Mouse (Mus musculus) neural tube, embryonic 11.5 days (tissue): Measurements from ENCODE around the gene Nploc4. TPM values are rescaled to one million over a fixed set of nuclear protein-coding genes. Genes with fewer than 3 reads are reported as not detected.

ENCODE experiments used
- ATAC-seq: fragments of 200-750 bp; cut with Nextera tagmentation; 2 replicates; pipeline ENCODE4 v1.8.0; 2017; ENCODE audit warnings: moderate number of reproducible peaks, mild to moderate bottlenecking, moderate TSS enrichment, moderate library complexity; ENCODE audit not compliant: insufficient read depth, low FRiP score, low TSS enrichment
- DNase-seq: peaks from one replicate; pipeline ENCODE4 v3.0.0-alpha.2; 2015; ENCODE audit warnings: low spot score
- H3K27ac ChIP-seq: fragments of 300-500 bp; sonication (generic); 2 replicates; pipeline ENCODE4 v1.5.1; 2014; ENCODE audit warnings: low read depth, mild to moderate bottlenecking, low read length
- H3K27me3 ChIP-seq: fragments of 300-500 bp; sonication (generic); 2 replicates; pipeline ENCODE4 v1.6.1; 2014; ENCODE audit warnings: mild to moderate bottlenecking, low read length, mixed read lengths; ENCODE audit not compliant: control insufficient read depth, insufficient read depth
- H3K36me3 ChIP-seq: fragments of 300-500 bp; sonication (generic); 2 replicates; pipeline ENCODE4 v1.6.1; 2014; ENCODE audit warnings: mild to moderate bottlenecking, low read length, moderate library complexity, mixed read lengths; ENCODE audit not compliant: control insufficient read depth, insufficient read depth
- H3K4me1 ChIP-seq: fragments of 300-500 bp; sonication (generic); 2 replicates; pipeline ENCODE4 v1.6.1; 2014; ENCODE audit warnings: low read length, mixed read lengths; ENCODE audit not compliant: control insufficient read depth, insufficient read depth
- H3K4me2 ChIP-seq: fragments of 300-500 bp; sonication (generic); 2 replicates; pipeline ENCODE4 v1.6.1; 2014; ENCODE audit warnings: low read depth, mild to moderate bottlenecking, moderate library complexity
- H3K4me3 ChIP-seq: fragments of 300-500 bp; sonication (generic); 2 replicates; pipeline ENCODE4 v1.5.1; 2014; ENCODE audit warnings: low read depth, low read length
- H3K9ac ChIP-seq: fragments of 300-500 bp; sonication (generic); 2 replicates; pipeline ENCODE4 v1.6.1; 2014; ENCODE audit warnings: mild to moderate bottlenecking, low read length
- H3K9me3 ChIP-seq: fragments of 300-500 bp; sonication (generic); 2 replicates; pipeline ENCODE4 v1.6.1; 2016; ENCODE audit warnings: low read length; ENCODE audit not compliant: control insufficient read depth
- WGBS: fragments of 180-500 bp; shearing (Covaris S2); extraction: QIAGEN DNeasy Blood & Tissue Kit; methylation state at CpG from one replicate; pipeline ENCODE4 v1.1.7; 2014; 5-methylcytosine and 5-hydroxymethylcytosine counted together
- polyA plus RNA-seq: library from polyadenylated mRNA; unstranded; fragments of >200 nt; fragmentation: Nextera tagmentation; extraction: Ambion mirVana; gene quantifications from 2 replicates; pipeline ENCODE4 v1.2.1, GENCODE M21; 2014

The Nploc4 gene
- polyA plus RNA-seq, 1 experiment from 2014 or later, result 51.0 TPM

DNA sequence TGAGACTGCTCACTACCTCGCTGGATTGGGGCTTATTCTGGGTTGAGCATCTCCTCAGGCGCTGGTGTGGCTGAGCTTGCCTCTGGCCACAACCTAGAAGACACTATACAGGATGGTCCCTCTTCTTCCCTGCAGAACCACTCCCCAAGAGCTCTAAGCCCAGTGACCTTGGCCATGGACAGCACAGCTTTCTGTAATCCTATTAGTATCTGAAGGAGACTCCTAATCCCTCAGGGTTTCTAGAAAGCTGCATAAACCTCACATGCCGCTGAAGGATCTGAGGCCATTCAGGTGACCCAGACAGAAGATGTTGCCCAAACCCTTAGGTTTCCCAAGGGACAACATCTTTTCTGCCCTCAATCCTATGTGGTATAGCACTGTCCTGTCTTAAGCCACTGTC, 14.7 kb upstream of the Nploc4 start:
- Histone ChIP-seq H3K4me3 (no peak overlapping the region), H3K9ac (no peak overlapping the region), H3K27me3 (no peaks in the 10 kb centered on the region), H3K4me2 (no peak overlapping the region), H3K36me3 (no peaks in the 10 kb centered on the region), H3K27ac (no peak overlapping the region), H3K4me1 (0 out of 2 replicates have a peak, but pooled peaks cover 1% of the 10 kb centered on the region), H3K9me3 (no peaks in the 10 kb centered on the region)
- DNase-seq (no peak), ATAC-seq (no peak)
- WGBS, result 72% methylated on average over 3 of the region's 3 CpGs

DNA sequence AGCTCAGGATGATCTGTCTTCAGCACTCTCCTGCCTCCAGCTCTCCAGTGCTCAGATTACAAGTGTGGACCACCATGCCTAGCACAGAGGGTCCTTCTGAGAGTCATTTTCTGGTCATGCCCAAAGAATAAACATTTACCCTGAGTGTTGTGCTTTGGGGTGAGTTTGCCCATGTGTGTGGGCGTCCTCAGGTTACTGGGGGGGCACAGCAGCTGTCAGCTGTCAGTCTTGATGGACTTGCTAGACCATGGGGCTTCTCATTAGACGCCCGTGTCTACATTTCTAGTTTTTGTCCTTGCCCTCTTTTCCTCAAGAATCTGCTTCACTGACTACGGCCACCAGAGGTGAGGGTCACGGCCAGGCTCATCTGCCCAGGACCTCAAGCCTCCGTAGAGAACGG, 9.7 kb upstream of the Nploc4 start:
- DNase-seq (no peak), ATAC-seq (no peak)
- no peaks in the 10 kb centered on the region for H3K4me1 ChIP-seq
- H3K4me2 ChIP-seq, result no peak overlapping the region
- H3K9me3 ChIP-seq, result no peaks in the 10 kb centered on the region
- no peaks in the 10 kb centered on the region for H3K27me3 ChIP-seq
- no peak overlapping the region for H3K9ac ChIP-seq
- WGBS, result 84% methylated on average over 7 of the region's 7 CpGs
- no peak overlapping the region for H3K4me3 ChIP-seq
- no peaks in the 10 kb centered on the region for H3K36me3 ChIP-seq
- H3K27ac ChIP-seq, result no peak overlapping the region

DNA sequence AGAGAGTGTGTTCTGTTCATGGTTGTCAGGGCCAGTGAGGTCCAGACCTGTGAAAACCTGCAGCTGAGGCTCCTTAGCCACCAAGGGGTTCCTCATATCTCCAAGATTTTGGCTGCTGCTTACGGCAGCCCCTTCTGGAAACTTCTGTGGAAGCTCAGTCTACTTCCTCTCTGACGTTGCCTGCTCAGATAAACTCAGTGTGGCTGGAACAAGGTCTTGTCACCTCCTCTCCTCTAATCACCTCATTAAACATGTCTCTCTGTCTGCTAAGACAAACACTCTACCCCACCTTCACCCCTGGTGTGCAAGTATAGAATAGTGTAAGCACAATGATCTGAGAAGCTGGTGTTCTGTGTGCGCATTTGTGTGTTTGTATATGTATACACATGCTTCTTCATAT, 8.0 kb upstream of the Nploc4 start:
- Histone ChIP-seq H3K36me3 (no peaks in the 10 kb centered on the region), H3K4me1 (no peaks in the 10 kb centered on the region), H3K9ac (no peak overlapping the region), H3K4me2 (no peak overlapping the region), H3K27me3 (no peaks in the 10 kb centered on the region), H3K27ac (no peak overlapping the region), H3K9me3 (no peaks in the 10 kb centered on the region), H3K4me3 (no peak overlapping the region)
- ATAC-seq, result no peak
- DNase-seq, result no peak
- WGBS, result 74% methylated on average over 3 of the region's 3 CpGs

DNA sequence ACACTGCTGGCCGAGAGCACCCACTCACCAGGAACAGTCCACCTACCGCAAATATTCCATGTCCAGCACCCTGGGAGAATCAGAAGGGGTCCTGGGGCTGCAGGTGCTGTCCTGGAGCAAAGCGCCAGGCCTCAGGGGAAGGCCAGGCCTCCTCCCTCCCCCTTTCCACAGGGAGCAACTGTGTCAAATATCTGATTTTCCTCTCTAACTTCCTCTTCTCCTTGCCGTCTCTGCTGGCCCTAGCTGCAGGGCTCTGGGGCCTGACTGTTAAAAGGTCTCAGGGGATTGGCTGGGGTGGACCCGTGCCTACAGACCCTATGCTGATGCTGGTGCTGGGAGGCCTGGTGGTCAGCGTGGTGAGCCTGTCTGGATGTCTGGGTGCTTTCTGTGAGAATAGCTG, 6.6 kb upstream of the Nploc4 start:
- Histone ChIP-seq H3K4me3 (no peak overlapping the region), H3K4me2 (no peak overlapping the region), H3K9me3 (no peaks in the 10 kb centered on the region), H3K27me3 (no peaks in the 10 kb centered on the region), H3K9ac (no peak overlapping the region), H3K4me1 (no peaks in the 10 kb centered on the region), H3K36me3 (no peaks in the 10 kb centered on the region), H3K27ac (no peak overlapping the region)
- ATAC-seq, result no peak
- WGBS, result 74% methylated on average over 6 of the region's 6 CpGs
- DNase-seq, result no peak

DNA sequence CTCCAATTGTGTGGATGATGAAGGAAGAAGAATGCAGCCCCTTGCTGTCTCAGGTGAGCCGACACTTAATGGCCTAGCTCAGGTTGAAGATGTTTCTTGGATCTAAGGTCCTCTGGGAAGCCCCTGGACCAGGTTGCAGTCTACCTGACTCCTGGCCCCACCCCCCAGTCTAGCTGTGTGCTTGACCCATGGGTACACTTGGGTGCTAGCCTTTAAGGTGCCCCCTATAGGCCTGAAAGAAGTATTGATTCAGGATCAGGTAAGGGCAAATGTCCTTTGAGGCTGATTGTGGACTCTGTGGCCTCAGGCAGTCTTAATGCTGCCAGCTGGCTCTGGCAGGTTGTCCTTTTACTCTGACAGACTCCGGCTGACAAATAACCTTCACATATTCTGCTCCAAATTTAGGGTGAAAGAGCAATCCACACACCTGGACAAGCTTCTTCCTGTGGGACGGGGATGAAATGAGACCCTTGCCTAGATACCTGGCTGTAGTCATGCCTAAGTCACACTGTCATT, 5.3 kb upstream of the Nploc4 start:
- Histone ChIP-seq H3K4me3 (no peak overlapping the region), H3K9ac (no peak overlapping the region), H3K27me3 (no peaks in the 10 kb centered on the region), H3K9me3 (no peaks in the 10 kb centered on the region), H3K4me1 (no peaks in the 10 kb centered on the region), H3K27ac (no peak overlapping the region), H3K4me2 (no peak overlapping the region), H3K36me3 (no peaks in the 10 kb centered on the region)
- WGBS, result 85% methylated on average over 3 of the region's 3 CpGs
- DNase-seq, result no peak
- no peak for ATAC-seq

DNA sequence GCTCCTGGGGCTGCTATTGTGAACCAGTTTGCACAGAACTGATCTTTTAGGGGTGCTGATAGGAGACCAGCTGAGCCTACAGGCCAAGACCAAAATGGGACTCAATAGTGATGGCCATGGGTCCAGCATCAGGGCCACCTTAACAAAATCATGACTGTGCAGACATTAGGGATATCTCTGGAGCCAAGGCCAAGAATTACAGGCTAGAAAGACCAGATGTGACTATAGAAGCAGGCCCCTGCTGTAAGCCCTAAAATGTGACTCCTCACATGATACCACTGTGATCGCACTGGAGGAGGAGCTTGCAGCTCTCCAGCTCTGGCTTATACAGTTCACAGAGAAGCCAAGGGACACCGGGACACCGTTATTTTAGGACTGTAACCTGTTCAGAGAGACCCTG, 4.8 kb upstream of the Nploc4 start, which contains the start of gene Tspan10:
Gene Tspan10 (plus strand): TSS at position 301 of the 400 bp plus-strand sequence.
- DNase-seq, result no peak
- Histone ChIP-seq H3K27me3 (no peaks in the 10 kb centered on the region), H3K4me2 (no peak within 1 kb of the TSS), H3K9ac (no peak within 1 kb of the TSS), H3K36me3 (no peaks in the 10 kb centered on the region), H3K4me1 (no peaks in the 10 kb centered on the region), H3K4me3 (no peak within 1 kb of the TSS), H3K9me3 (no peaks in the 10 kb centered on the region), H3K27ac (no peak within 1 kb of the TSS)
- 82% methylated on average over 3 of the region's 3 CpGs for WGBS
- ATAC-seq, result no peak

DNA sequence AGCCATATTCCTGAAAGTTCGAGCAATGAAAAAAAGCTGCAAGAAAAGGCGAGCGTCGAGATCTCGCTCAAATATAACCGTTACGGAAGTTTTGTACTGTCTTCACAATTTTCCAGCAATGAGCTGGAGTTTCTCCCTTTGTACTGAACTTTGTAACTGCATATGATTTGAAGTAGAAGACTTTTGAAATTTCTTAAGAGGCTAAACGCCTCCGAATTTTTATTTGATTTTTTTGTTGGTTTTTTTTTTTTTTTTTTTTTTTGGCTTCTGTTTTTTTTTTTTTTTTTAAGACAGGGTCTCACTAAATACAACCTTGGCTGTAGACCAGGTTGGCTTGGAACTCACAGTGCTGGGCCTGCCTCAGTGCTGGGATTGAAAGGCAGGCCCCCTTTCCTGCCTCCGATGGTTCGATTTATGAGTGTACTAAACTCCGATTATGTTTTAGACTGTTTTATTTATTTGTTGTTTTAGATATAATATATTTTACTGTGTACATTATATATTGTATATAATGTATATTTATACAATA, 413 bp upstream of the Nploc4 start:
- DNase-seq, result no peak
- WGBS, result 32% methylated on average over 12 of the region's 12 CpGs

DNA sequence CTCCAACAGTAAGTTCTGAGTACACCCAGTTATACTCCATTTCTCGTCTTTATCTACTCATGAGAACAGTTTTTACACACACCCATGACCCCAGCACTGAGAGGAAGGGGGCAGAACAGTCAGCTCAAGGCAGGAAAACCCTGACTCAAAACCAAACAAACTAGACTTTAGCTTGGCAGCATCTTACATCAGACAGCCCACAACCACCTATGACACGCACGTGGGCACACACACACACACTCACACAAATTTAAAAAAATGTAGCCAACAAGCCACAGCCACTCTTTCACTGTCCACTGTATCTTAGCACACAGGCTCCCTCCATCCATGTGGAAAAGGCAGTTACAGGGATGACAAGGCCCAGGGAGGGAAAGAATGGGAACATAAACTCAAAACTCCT, 10.8 kb downstream of the Nploc4 start:
- Histone ChIP-seq H3K4me2 (no peak overlapping the region), H3K36me3 (peaks cover 16% of the 10 kb centered on the region), H3K9me3 (no peaks in the 10 kb centered on the region), H3K27ac (no peak overlapping the region), H3K4me1 (no peaks in the 10 kb centered on the region), H3K4me3 (no peak overlapping the region), H3K27me3 (no peaks in the 10 kb centered on the region), H3K9ac (no peak overlapping the region)
- DNase-seq (no peak), ATAC-seq (no peak)
- 98% methylated on average over 3 of the region's 3 CpGs for WGBS

More for the DNA sequence above, 413 bp upstream of the Nploc4 start:
- peak overlapping the region; percentile 99 for H3K4me3 ChIP-seq
- H3K9me3 ChIP-seq, result no peaks in the 10 kb centered on the region
- H3K36me3 ChIP-seq, result peaks cover 4% of the 10 kb centered on the region
- H3K9ac ChIP-seq, result peak overlapping the region; percentile 98
- H3K27me3 ChIP-seq, result no peaks in the 10 kb centered on the region
- ATAC-seq, result no peak
- peaks cover 12% of the 10 kb centered on the region for H3K4me1 ChIP-seq
- peak overlapping the region; percentile 75 for H3K4me2 ChIP-seq
- no peak overlapping the region; the same call in 1 of the 2 replicates for H3K27ac ChIP-seq

DNA sequence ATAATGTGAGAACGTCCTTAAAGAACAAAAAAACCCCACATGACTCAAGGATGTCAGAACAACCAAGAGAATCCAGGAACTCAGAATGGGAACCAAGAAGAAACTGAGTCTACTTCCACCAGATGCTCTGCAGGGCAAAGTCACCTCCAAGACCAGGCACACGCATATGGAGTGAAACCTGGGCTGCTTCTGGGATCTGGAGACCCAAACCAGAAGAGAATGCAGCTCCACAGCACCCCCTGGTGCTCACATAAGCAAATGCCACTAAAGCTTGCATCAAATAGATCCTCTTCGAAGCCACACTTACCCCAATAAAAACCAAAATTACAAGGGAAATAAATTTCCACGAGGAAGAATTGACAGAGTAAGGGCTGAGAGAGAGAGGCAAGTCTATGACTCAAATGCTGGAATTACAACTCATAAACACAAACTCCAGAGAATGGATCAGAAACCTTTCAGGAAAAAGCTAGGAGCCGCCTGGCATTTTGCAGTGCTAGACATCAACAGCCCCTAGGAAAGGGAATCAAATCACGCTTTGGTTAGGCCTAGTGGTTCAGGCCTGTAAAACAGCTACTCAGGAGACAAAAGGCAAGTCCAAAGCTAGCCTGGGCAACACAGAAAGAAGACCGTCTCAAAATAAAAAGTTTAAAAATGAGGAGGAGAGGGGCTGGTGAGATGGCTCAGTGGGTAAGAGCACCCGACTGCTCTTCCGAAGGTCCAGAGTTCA, 13.8 kb downstream of the Nploc4 start:
- Histone ChIP-seq H3K9me3 (no peaks in the 10 kb centered on the region), H3K27me3 (no peaks in the 10 kb centered on the region), H3K9ac (no peak overlapping the region), H3K4me1 (no peaks in the 10 kb centered on the region), H3K27ac (no peak overlapping the region; the same call in 1 of the 2 replicates), H3K36me3 (peaks cover 26% of the 10 kb centered on the region), H3K4me3 (no peak overlapping the region), H3K4me2 (no peak overlapping the region)
- 77% methylated on average over 9 of the region's 9 CpGs for WGBS
- DNase-seq (peak; percentile 68), ATAC-seq (no peak)
